Mouse (Mus musculus): Measurements from ENCODE around the gene Cdc7. TPM values are rescaled to one million over a fixed set of nuclear protein-coding genes. Genes with fewer than 3 reads are reported as not detected.
"Not testable (repeated sequence)": the region's sequence is repeated elsewhere in the genome, so short reads cannot be mapped to it uniquely, and the experiment has no call there.

Cdc7 gene
- total RNA-seq (2021) = 1 to 10 TPM; 3.1 to 4.6 TPM

DNA sequence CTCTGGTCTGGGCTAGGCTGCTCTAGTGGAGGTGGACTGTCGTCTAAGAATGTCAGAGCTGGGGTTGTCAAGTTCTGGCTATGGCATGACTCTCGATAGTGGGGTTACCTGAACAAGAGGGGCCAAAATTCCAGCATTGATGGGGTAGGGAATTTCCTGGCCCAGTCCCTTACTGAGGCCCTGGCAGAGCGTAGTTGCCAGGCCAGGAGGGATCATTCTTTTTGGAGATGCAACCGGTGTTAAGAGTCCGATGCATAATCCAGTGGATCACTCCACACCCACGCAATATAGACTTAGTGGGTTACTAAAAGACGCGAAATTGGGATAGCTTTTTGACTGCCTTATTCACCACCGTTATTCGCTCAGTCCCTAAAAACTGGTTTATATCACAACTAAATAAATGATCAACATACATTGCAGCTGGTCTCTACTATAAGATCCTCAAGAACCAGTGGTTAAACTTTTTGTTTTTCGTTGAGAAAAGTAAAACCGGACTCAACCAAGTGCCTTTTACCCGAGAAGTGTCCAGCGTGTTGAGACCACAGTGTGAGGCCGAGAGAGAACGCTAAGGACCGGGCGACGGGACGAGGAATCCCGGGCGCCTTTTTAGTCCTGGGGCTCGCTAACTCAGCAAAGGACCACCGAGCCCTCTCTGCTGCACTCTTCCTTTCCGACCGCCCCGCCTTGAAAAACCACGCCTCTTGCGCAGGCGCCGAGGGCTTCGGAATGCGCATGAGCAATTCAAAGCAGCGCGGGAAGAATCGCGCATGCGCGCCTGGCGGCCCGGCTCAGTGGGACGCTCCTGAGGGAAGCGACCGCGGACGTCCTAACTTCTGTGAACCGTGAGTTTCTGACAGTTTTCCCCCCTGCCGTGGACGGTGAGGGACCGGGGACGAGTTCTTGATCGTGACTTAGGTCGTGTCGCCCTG is at the start of gene Cdc7:
TSS of gene Cdc7 (plus strand) at position 739 of the 929 bp plus-strand sequence.
- DNase-seq = peak; percentile 96 to 97
- intact Hi-C loops (cut with DNase I) = loop anchor here (10.0 kb wide), 1 partner anchor 99 kb away; no protein-coding TSS in a partner anchor

DNA sequence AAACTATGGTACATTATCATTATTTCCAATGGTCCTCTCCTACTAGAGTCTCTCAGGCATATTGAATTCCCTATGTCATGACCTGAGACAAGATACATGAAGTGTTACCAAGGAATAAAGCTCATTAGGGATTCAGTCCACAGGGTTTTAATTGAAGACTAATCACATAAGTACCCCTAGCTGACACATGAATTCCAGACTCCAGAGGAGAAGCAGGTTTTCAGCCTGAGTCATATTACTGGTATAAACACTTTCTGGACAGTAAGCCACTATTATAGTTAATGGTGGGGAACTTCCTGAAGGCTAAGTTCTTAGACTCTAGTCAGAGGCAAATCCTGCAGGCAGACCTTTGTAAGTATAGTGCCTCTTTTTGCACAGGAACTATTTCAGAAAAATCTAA is 44.8 kb upstream of the Cdc7 start:
- DNase-seq = no peak
- intact Hi-C loops (cut with DNase I) = no loop called here

DNA sequence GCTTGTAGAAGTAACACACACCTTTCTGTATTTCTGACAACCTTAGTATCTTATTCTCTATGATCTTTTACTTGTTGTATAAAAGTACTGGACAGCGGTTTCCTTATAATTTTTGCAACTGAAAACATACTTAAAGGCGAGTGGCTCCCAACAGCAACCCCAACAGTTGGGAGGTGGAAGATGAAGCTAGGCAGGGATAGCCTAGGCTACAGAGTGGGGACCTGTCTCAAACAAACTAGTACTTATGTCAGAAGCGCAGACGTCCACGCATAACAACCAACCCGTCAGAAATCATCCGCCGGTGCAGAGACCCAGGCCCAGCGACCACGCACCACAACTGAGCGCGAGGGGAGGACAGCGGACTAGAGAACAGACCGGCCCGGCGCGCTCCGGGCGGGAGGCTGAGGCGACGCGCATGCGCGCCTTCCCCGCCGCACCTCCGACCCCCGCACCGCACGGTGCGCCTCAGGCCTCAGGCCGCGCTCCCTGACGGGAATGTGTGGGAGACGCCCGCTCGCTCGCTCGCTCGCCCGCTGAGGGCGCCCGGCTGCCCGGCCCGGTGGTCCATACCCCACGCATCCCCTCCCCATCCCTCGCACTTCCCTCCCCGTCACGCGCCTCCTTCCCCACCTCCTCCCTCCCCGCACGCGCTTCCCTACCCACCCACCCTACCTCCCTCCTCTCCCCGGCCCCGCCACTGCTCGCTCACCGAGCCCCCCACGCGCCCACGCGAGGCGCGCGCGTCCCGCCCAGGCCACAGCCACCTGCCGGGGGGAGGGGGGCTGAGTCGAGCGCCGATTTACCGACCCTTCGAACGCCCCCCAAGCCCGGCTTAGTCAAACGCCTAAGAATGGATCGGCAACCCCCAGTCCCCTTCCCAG is 38.4 kb upstream of the Cdc7 start, which contains the start of gene Hfm1:
TSS of gene Hfm1 (minus strand) at position 834 of the 881 bp plus-strand sequence.
- peak; percentile 41 to 51 for DNase-seq
- intact Hi-C loops (cut with DNase I) = no loop called here

DNA sequence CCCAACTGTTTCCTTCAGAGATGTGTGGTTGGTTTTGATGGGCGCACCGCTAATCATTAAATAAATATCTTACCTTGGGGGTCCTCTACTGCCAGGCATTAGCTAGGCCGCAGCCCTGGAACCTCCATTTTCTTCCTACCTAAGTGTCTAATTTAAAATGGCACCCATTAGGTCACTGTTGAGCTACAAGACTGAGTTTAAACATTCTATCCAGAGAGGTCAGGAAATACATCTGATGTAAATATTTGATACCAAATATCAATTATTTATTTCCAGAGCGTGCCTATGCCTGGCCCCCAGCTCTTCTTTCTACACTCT is 37.8 kb upstream of the Cdc7 start:
- DNase-seq = no peak
- intact Hi-C loops (cut with DNase I) = no loop called here

DNA sequence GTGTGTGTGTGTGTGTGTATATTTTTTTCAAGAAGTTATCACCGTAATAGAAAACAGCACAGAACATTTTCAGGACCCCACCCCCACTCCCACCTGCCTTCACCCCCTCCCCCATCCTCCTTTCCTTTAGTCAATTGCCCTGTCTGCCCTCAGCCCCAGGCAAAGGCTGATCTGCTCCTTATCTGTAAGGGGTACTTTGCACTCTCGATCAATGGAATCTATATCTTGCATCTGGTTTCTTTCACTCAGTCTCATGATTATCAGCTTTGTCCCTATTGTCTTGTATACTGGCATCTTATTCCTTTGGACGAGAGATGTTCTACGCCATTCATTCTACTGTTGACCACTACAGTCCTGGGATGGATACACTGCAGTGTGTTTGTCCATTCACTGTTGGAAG is 36.1 kb upstream of the Cdc7 start:
- intact Hi-C loops (cut with DNase I) = no loop called here
- no peak for DNase-seq

DNA sequence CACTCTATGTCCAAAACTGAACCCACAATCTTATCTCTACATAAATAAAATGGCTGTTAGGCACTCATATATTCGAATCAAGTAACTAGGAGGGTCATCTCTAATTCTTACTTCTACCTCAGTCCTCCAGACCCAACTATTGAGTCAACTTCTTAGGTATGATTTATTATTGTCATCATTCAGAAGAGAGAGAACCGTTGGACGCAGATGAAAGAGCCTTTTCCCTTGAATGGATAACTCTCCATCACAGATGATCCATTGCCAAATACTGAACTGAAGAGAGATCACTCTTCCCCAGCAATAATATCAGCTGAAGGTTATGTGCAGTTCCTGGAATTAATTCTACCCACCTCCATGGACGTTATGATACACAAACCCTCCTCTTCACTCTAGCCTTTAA is 17.8 kb upstream of the Cdc7 start:
- intact Hi-C loops (cut with DNase I) = no loop called here

DNA sequence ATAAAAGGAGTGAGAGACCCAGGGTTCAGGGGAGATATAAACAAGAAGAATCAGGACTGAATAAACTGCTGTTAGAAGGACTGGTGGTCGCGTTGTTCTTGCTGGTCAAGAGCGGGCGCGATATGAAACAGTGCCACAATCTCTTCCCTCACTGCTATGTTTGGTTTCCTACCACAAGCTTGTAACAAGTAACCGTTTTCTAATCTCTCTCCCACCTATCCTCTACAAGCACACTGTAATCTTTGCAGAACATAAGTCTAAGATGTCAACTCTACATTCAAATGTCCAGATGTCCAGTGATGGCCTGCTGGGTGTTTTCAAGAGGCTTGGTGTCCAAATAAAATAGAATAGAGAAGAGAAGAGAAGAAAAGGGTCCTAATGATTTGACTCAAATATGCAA is 15.4 kb upstream of the Cdc7 start:
- intact Hi-C loops (cut with DNase I) = no loop called here
- DNase-seq = no peak

More for the DNA sequence above, 17.8 kb upstream of the Cdc7 start:
- no peak for DNase-seq

DNA sequence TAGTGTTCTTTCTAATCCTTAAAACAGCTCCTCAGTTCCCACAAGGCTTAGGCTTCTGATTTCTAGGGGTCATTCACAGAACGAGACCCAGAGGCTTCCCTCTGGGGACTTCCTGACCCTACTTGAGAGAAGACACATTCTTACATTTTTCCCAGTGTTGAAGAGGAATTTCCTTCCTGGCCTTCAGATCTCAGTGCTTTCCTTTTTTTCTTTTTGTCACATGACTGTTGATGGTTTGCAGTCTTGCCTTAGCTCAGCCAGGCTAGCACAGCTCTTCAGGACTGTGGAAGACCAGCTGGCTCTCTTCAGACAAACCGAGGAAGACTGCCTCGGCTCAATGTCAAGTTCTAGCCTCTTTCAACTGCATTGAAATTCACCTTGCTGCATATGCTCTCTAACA is 7.7 kb upstream of the Cdc7 start:
- intact Hi-C loops (cut with DNase I) = no loop called here
- DNase-seq = peak; percentile 39 to 50

DNA sequence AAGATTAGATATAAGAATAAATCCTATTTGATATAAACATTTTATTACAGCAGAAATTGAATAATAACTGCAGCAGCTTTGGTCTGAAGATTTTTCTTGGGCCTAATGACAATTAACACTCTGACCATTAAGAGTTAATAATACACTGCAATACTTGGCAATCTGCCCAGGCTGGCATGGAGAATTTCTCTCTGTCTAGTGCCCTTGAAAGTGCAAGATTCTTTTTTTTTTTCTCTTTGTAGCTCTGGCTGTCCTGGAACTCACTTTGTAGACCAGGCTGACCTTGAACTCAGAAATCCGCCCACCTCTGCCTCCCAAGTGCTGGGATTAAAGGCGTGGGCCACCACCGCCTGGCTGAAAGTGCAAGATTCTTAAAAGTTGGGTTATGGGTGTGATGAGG is 5.1 kb upstream of the Cdc7 start:
- intact Hi-C loops (cut with DNase I) = no loop called here
- peak in 1 of 2 experiments; percentile 27 for DNase-seq

DNA sequence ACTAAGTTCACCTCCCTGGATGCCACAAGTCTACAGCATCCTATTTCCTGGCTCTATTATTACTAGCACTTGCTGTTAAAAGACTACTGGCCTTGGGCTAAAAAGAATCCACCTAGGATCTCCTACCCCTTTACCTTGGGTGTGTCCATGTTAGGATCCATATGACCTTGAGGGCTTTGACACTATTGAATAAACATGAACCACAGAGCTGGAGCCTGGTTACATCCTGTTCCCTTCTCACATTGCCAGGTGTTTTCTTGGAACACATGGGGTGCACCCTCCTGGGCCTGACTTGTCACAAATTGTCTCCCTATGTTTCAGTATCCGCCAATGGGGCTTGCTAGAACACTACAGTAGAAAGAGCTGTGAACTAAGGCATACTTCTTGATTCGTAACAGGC is 3.7 kb upstream of the Cdc7 start:
- DNase-seq = no peak
- intact Hi-C loops (cut with DNase I) = loop anchor here (10.0 kb wide), 1 partner anchor 96 kb away; no protein-coding TSS in a partner anchor

DNA sequence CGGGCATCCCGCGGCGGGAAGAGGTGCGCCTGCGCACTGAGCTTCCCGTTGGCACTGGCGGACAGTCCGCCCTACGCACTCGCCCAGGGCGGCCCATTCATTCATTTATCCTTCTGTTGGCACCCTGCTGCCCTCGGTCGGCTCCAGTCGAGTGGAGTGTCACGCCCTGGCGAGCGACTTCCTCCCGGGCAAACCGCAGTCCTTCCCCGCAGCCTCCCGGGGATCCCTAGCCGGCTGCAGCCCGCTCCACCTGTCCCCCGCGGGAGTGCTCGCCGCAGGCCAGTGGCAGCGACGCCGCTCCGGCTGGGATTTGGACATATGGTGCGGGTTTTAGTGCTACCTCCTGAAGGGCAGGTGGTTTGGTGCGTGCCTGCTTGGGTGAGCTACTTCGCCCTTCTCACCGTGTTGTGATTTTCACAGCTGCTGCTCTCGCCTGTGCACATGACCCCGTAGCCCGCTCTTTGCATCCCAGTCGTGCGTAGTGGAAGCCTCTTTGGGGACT is 442 bp downstream of the Cdc7 start:
- no peak for DNase-seq
- intact Hi-C loops (cut with DNase I) = loop anchor here (10.0 kb wide), 1 partner anchor 100 kb away; no protein-coding TSS in a partner anchor

DNA sequence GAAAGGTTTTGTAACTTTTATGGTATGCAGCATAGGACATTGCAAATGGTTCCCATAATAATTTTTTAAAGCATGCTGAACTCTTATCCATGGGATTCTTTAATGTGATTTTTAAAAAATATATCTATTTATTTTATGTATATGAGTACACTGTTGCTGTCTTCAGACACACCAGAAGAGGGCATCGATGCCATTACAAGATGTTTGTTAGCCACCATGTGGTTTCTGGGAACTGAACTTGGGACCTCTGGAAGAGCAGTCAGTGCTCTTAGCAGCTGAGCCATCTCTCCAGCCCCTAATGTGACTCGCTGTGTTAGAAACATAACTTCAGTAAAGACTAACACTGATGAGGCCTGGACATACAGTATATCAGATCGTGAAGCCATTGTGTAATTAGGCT is 2.3 kb downstream of the Cdc7 start:
- no peak for DNase-seq
- intact Hi-C loops (cut with DNase I) = loop anchor here (10.0 kb wide), 1 partner anchor 102 kb away; no protein-coding TSS in a partner anchor

DNA sequence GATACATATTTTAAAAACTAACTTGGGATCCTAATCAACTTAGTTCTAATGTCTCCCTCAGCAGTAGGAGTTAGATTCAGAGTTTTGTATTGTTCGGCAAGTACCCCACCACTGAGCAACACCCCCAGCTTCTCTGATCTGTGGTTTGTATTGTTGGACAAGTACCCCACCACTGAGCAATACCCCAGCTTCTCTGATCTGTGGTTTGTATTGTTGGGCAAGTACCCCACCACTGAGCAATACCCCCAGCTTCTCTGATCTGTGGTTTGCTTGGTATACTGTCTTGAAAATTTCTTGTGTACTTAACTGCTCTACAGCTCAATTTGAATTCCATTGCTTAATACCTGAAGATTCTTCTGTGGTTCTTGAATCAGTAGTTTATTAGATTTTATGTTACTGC is 3.5 kb downstream of the Cdc7 start:
- DNase-seq = no peak
- intact Hi-C loops (cut with DNase I) = loop anchor here (10.0 kb wide), 1 partner anchor 103 kb away; no protein-coding TSS in a partner anchor

DNA sequence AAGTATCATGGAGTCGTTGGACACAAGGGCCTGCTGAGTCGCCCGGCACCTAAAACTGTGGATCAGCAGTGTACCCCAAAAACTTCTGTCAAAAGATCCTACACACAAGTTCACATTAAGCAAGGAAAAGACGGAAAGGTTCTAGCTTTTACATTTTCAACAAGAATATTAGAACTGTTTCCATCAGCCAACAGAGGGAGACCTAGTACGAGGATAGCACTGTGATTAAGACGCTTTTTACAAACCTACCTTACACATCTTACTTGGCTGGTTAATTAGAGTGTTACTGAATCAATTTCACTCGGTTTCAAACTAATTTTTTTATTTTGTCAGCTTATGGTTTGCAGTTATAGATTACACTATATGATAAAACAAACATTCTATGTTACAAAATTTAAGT is 9.8 kb downstream of the Cdc7 start:
- intact Hi-C loops (cut with DNase I) = no loop called here
- no peak for DNase-seq

DNA sequence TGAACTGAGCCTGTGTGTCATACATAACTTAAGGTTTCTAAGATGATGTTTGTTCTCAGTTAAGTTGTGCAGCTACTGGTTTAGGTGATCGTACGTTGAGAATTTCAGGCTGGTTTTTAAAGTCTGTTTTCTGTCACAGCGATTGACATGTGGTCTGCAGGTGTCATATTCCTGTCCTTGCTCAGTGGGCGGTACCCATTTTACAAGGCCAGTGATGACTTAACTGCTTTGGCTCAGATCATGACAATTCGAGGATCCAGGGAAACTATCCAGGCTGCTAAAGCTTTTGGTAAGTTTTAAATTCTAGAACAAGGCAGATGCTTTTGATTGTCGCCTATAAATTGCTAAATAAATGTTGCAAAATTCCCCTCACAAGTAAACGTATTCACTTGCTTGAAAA is 15.0 kb downstream of the Cdc7 start:
- intact Hi-C loops (cut with DNase I) = no loop called here
- DNase-seq = no peak

DNA sequence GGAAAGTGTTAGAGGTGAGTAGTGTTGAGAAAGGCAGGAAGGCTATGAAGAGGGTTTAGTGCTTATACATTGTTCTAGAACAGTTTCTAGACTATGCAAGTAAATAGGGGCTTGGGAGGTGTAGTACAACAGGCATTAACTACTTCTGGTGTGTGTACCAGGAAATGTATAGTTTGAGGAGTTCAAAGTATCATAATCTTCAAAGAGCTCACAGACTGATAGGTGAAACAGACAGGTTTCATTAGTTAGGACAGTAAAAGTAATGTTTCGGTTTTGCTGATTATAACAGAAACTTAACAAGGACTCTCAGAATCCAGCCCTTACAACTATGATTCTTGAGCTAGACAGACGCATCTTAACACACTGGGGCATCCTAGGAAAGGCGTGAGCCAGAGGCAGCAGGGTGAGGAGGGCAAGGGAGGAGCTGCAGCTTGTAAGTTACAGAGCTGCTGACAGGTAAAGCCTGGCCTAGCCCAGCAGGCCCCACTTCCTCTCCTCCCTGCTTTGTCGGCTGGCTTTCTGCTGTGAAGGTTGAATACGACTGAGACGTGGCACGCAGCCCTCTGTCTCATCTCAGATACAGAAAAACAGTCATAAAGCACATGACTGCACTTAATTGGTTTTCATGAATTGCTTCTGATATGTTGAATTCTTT is 18.3 kb downstream of the Cdc7 start:
- no peak for DNase-seq

DNA sequence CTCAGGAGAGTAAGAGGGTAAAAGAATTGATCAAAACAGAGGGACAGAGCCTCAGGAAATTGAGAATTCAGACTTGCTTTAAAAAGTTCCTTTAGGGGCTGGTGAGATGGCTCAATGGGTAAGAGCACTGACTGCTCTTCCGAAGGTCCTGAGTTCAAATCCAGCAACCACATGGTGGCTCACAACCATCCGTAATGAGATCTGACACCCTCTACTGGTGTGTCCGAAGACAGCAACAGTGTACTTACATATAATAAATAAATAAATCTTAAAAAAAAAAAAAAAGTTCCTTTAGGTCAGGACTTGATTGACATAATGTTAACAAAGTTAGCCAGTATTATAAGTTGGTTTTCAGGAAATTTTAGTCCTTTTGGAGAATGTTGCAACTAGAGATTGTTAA is 20.8 kb downstream of the Cdc7 start:
- DNase-seq; intact Hi-C loops (cut with DNase I): not testable (repeated sequence)

More for the DNA sequence above, 18.3 kb downstream of the Cdc7 start:
- intact Hi-C loops (cut with DNase I) = no loop called here

DNA sequence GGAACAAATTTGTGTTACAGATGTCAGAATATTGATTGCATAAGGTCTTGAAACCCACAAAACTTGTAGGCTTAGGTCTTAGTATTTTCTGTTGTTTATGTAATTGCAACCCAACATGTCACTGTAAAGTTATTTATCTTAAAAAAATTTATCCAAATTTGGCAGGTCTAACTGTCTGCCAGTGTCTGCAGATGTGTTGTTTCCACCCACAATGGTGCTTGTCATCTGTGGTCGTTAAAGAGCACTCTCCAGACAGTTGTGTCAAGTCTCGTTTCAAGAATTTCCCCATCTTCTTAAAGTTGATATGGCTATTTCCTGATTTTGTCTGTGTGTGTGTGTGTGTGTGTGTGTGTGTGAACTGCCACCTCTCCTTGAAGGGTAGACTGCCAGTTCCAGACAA is 21.5 kb downstream of the Cdc7 start:
- intact Hi-C loops (cut with DNase I) = no loop called here
- no peak for DNase-seq

DNA sequence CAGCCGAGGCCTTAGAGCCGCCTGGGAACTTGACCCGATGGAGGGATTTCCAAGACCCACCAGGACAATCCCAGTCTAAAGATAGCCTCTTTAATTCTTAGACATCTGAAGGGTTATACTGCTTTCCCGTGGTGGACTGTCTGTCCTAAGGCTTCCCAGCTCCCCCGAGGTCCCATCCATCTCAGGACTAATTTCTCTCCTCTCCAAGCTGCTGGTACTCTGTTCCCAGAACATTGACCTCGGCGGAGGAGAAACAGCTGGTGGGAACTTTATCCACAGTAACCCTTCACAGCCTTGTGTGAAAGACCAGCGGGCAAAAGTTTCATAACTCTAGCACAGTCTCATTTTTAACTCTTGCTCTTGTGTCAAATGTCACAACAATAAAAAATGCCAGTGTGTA is 25.1 kb downstream of the Cdc7 start:
- DNase-seq = peak; percentile 57 to 59
- intact Hi-C loops (cut with DNase I) = no loop called here

DNA sequence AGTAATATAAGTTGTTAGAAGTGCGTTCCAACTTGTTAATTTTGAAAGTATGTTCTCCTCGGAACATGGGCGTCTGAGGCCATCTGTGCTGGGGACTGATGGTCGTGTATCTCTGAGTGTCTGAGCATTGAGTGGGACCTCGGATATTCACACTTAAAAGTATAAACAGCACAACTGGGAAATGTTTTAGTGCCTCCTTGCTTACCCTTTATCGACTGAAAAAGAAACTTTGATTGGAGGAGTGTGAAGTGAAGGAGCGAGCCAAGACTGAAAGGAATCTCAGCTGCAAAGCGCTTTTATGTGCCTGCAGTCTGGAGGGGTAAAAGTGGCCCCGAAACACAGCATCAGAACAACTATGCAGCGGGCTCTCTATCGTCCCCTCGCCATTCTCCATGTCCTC is 25.7 kb downstream of the Cdc7 start:
- DNase-seq = no peak
- intact Hi-C loops (cut with DNase I) = loop anchor here (1.0 to 10.0 kb wide), 4 partner anchors 129 to 331 kb away; no protein-coding TSS in a partner anchor
